Mouse (Mus musculus) midbrain, embryonic 15.5 days (tissue): ENCODE results near the gene Ccng2. TPM values are rescaled to one million over a fixed set of nuclear protein-coding genes. Genes with fewer than 3 reads are reported as not detected.

Source experiments
- ATAC-seq: fragments of 200-750 bp; cut with Nextera tagmentation; replicated peaks from 2 replicates; pipeline ENCODE4 v1.8.0; 2017; ENCODE audit warnings: moderate TSS enrichment
- H3K27ac ChIP-seq: fragments of 300-500 bp; sonication (generic); 2 replicates; pipeline ENCODE4 v1.5.1; 2015; ENCODE audit warnings: mild to moderate bottlenecking, inconsistent platforms
- H3K27me3 ChIP-seq: fragments of 300-500 bp; sonication (generic); replicated peaks from 2 replicates; pipeline ENCODE4 v1.6.1; 2015; ENCODE audit warnings: inconsistent platforms
- H3K36me3 ChIP-seq: fragments of 300-500 bp; sonication (generic); replicated peaks from 2 replicates; pipeline ENCODE4 v1.6.1; 2015; ENCODE audit warnings: inconsistent platforms
- H3K4me1 ChIP-seq: fragments of 300-500 bp; sonication (generic); 2 replicates; pipeline ENCODE4 v1.6.1; 2015; ENCODE audit warnings: inconsistent platforms
- H3K4me2 ChIP-seq: fragments of 300-500 bp; sonication (generic); 2 replicates; pipeline ENCODE4 v1.6.1; 2015; ENCODE audit warnings: inconsistent platforms, mild to moderate bottlenecking, moderate library complexity
- H3K4me3 ChIP-seq: fragments of 300-500 bp; sonication (generic); 2 replicates; pipeline ENCODE4 v1.5.1; 2015; ENCODE audit warnings: mild to moderate bottlenecking, inconsistent platforms
- H3K9ac ChIP-seq: fragments of 300-500 bp; sonication (generic); 2 replicates; pipeline ENCODE4 v1.6.1; 2015; ENCODE audit warnings: mild to moderate bottlenecking, inconsistent platforms
- H3K9me3 ChIP-seq: fragments of 300-500 bp; sonication (generic); 2 replicates; pipeline ENCODE4 v1.6.1; 2016; ENCODE audit warnings: inconsistent platforms
- WGBS: fragments of 180-500 bp; shearing (Covaris S2); methylation state at CpG from one replicate; pipeline ENCODE4 v1.1.7; 2015; ENCODE audit warnings: mixed read lengths; 5-methylcytosine and 5-hydroxymethylcytosine counted together
- polyA plus RNA-seq: library from polyadenylated mRNA; unstranded; fragments of >200 nt; fragmentation: Nextera tagmentation; extraction: Ambion mirVana; gene quantifications from 2 replicates; pipeline ENCODE4 v1.2.1, GENCODE M21; 2015

Ccng2 gene
- polyA plus RNA-seq, 1 experiment from 2014 or later: 83.0 TPM

GRCm38 (mm10) chr5:93305126-93305830, 38.2 kb downstream of the Ccng2 start:
- H3K36me3 ChIP-seq: no peaks in the 10 kb centered on the region
- H3K4me3 ChIP-seq: no peak overlapping the region
- no peak for ATAC-seq
- H3K4me2 ChIP-seq: no peak overlapping the region
- no peak overlapping the region for H3K27ac ChIP-seq
- no peak overlapping the region for H3K9ac ChIP-seq
- H3K27me3 ChIP-seq: no peaks in the 10 kb centered on the region
- H3K4me1 ChIP-seq: no peaks in the 10 kb centered on the region
- no peaks in the 10 kb centered on the region for H3K9me3 ChIP-seq
- 84% methylated on average over 2 of the region's 2 CpGs for WGBS

- WGBS: 81% methylated on average over 2 of the region's 2 CpGs
- Histone ChIP-seq H3K4me1 (no peaks in the 10 kb centered on the region), H3K36me3 (no peaks in the 10 kb centered on the region), H3K4me3 (no peak overlapping the region), H3K9me3 (no peaks in the 10 kb centered on the region), H3K27ac (no peak overlapping the region), H3K4me2 (no peak overlapping the region), H3K27me3 (no peaks in the 10 kb centered on the region), H3K9ac (no peak overlapping the region)
- no peak for ATAC-seq
Measured at GRCm38 (mm10) chr5:93308909-93309308, 41.9 kb downstream of the Ccng2 start.

DNA sequence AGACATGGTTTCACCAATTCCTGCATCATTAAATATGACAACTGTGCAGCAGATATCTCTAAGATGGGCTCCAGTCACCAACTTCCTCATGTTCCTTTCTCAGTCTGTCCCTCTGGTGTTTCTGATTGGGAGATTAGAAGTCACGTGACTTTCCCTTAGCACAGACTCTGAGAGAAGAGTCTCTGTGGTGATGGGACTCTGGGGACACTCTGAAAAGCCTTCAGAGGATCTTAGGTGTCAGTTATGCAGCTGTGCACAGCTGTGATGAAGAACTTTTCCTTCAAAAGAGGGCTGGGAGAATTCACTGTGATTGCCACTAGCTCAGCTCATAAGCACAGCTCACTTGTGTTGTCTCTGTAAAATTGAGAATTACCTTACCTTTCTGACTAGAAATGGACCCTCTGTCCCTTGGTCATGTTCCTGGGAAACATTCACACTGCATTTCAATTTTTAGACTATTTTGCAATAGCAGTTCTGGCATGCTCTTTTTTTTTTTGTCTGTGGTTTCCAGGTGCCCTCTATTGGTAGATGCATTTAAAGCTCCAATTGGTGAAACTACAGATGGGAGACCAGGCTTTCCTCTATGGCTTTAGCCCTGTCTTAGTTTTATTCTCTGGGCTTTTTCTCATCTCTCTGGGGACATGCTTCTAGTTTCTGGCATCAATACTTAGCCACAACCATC, 56.4 kb downstream of the Ccng2 start:
- no peak overlapping the region for H3K4me2 ChIP-seq
- H3K9me3 ChIP-seq: no peaks in the 10 kb centered on the region
- no peaks in the 10 kb centered on the region for H3K36me3 ChIP-seq
- H3K27me3 ChIP-seq: no peaks in the 10 kb centered on the region
- no peak overlapping the region for H3K4me3 ChIP-seq
- 52% methylated on average over 1 of the region's 1 CpGs for WGBS
- H3K27ac ChIP-seq: no peak overlapping the region
- H3K4me1 ChIP-seq: no peaks in the 10 kb centered on the region
- H3K9ac ChIP-seq: no peak overlapping the region
- ATAC-seq: no peak

Other genes with a start within 250 kb of the Ccng2 start
- 0.04 TPM in 2 replicates for gene Sowahb, start 222.2 kb upstream of the Ccng2 start, polyA plus RNA-seq
- 148 TPM in 2 replicates for gene Sept11, start 173.8 kb upstream of the Ccng2 start, polyA plus RNA-seq
- 136 and 143 TPM in 2 replicates for gene Ccni, start 60.8 kb upstream of the Ccng2 start, polyA plus RNA-seq
- 2.3 and 2.4 TPM in 2 replicates for gene 2010109A12Rik, start 60.7 kb upstream of the Ccng2 start, polyA plus RNA-seq